Mouse (Mus musculus) megakaryocyte, embryonic 14.5 days (primary cell): Measurements from ENCODE around the gene Mrpl47.

ENCODE experiments used
- FLI1 ChIP-seq: IDR thresholded peaks from 2 replicates; pipeline ENCODE4 v1.6.1; 2012; ENCODE audit warnings: low read length, inconsistent platforms, mixed read lengths
- GATA1 ChIP-seq: IDR thresholded peaks from 3 replicates; pipeline ENCODE4 v1.6.1; 2012; ENCODE audit warnings: mixed read lengths, low read length, inconsistent platforms, borderline replicate concordance

DNA sequence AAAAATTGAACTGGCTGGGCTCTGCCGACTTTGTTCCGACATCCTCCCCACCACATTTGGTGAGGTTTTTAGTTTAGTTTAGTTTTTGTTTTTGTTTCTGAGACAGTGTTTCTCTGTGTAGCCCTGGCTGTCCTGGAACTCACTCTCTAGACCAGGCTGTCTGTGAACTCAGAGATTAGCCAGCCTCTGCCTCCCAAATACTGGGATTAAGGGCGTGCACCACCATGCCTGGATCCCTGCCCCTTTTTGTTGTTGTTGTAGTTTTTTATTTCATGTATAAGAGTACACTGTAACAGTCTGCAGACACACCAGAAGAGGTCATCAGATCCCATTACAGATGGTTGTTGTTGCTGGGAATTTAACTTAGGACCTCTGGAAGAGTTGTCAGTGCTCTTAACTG, 47.4 kb downstream of the Mrpl47 start:
- TF ChIP-seq GATA1 (no peak), FLI1 (no peak)
